Mouse (Mus musculus) limb, embryonic 12.5 days (tissue): Measurements from ENCODE around the gene Dnajc21. TPM values are rescaled to one million over a fixed set of nuclear protein-coding genes. Genes with fewer than 3 reads are reported as not detected.

Source experiments
- ATAC-seq: fragments of 200-750 bp; cut with Nextera tagmentation; 2 replicates; pipeline ENCODE4 v1.8.0; 2017; ENCODE audit warnings: low read depth, moderate TSS enrichment; ENCODE audit not compliant: insufficient number of reproducible peaks, insufficient read depth, low FRiP score, low TSS enrichment
- H3K27ac ChIP-seq: fragments of 300-500 bp; sonication (generic); 2 replicates; pipeline ENCODE4 v1.5.1; 2016; ENCODE audit warnings: mild to moderate bottlenecking, moderate library complexity
- H3K27me3 ChIP-seq: fragments of 300-500 bp; sonication (generic); 2 replicates; pipeline ENCODE4 v1.6.1; 2016; ENCODE audit warnings: mild to moderate bottlenecking, moderate library complexity
- H3K36me3 ChIP-seq: fragments of 300-500 bp; sonication (generic); 2 replicates; pipeline ENCODE4 v1.6.1; 2016; ENCODE audit warnings: mild to moderate bottlenecking, moderate library complexity
- H3K4me1 ChIP-seq: fragments of 300-500 bp; sonication (generic); replicated peaks from 2 replicates; pipeline ENCODE4 v1.6.1; 2016
- H3K4me2 ChIP-seq: fragments of 300-500 bp; sonication (generic); 2 replicates; pipeline ENCODE4 v1.6.1; 2016; ENCODE audit warnings: mild to moderate bottlenecking, moderate library complexity
- H3K4me3 ChIP-seq: fragments of 300-500 bp; sonication (generic); replicated peaks from 2 replicates; pipeline ENCODE4 v1.5.1; 2016; ENCODE audit warnings: mild to moderate bottlenecking
- H3K9ac ChIP-seq: fragments of 300-500 bp; sonication (generic); replicated peaks from 2 replicates; pipeline ENCODE4 v1.6.1; 2016; ENCODE audit warnings: mild to moderate bottlenecking, moderate library complexity
- H3K9me3 ChIP-seq: fragments of 300-500 bp; sonication (generic); 2 replicates; pipeline ENCODE4 v1.6.1; 2016; ENCODE audit warnings: mild to moderate bottlenecking, moderate library complexity
- WGBS: fragments of 180-500 bp; shearing (Covaris S2); methylation state at CpG from one replicate; pipeline ENCODE4 v1.1.7; 2016; 5-methylcytosine and 5-hydroxymethylcytosine counted together
- polyA plus RNA-seq: library from polyadenylated mRNA; unstranded; fragments of >200 nt; fragmentation: Nextera tagmentation; extraction: Ambion mirVana; gene quantifications from 2 replicates; pipeline ENCODE4 v1.2.1, GENCODE M21; 2016

The Dnajc21 gene
- polyA plus RNA-seq, 1 experiment from 2014 or later: 17.2 TPM

DNA sequence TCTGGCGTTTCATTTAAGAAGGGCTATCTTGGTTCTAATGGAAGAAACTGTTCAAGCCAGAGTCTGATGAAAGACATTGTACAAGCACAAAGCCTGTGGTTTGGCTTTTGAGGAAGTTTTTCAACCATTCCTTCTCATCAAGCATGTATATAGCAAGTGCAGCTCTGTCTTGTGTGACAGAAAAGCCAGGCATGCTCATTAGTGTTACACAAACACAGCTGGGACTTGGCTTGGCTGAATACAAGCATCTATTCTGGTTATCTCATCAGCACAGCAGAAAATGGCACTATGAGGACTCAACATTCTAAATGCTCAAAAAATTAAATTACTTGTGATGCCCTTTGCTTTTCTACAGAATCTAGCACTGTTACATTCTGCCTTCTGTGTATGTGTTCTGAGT lies 33.4 kb downstream of the Dnajc21 start:
- no peak for ATAC-seq
- Histone ChIP-seq H3K4me1 (no peaks in the 10 kb centered on the region), H3K27ac (no peak overlapping the region), H3K9me3 (0 out of 2 replicates have a peak, but pooled peaks cover 3% of the 10 kb centered on the region), H3K4me3 (no peak overlapping the region), H3K4me2 (no peak overlapping the region), H3K9ac (no peak overlapping the region), H3K27me3 (no peaks in the 10 kb centered on the region), H3K36me3 (no peaks in the 10 kb centered on the region; the same call in 1 of the 2 replicates)
- 83% methylated on average over 1 of the region's 1 CpGs for WGBS

DNA sequence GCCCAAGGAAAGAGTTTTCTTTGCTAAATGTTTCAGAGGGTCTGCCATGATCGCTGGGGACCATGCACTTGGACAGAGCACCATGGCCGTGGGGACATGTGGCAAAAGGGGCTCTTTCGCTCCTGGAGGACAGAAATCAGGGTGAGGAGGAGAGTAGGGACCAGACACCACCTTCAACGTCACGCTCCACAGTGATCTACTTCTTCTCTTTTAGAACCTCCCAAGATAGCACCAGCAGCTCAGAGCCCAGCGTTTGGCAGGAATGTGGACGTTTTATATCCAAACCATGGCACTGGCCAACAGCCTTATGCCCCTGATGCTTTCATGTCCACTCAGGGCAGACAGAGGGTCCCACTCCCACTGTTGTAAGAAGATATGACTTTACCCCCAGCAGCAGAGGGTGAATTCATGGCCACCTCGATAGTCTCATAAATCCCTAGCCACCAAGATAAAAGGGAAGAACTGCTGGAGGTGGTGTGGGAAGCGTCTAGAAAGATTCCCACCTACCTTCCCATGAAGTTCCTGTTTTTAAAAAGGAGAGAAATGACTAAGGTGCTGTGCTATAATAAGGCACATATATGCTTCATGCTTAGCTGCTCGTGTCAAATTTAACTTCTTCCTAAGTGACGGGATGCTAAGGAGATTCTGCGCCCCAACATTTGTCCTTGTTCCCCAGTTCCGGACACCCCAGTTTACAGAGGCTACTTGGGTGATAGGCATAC lies 43.6 kb downstream of the Dnajc21 start:
- Histone ChIP-seq H3K27ac (no peak overlapping the region), H3K36me3 (no peaks in the 10 kb centered on the region), H3K9me3 (no peaks in the 10 kb centered on the region), H3K4me1 (no peaks in the 10 kb centered on the region), H3K4me2 (no peak overlapping the region), H3K27me3 (no peaks in the 10 kb centered on the region), H3K4me3 (no peak overlapping the region), H3K9ac (no peak overlapping the region)
- WGBS: 87% methylated on average over 13 of the region's 13 CpGs
- no peak for ATAC-seq

DNA sequence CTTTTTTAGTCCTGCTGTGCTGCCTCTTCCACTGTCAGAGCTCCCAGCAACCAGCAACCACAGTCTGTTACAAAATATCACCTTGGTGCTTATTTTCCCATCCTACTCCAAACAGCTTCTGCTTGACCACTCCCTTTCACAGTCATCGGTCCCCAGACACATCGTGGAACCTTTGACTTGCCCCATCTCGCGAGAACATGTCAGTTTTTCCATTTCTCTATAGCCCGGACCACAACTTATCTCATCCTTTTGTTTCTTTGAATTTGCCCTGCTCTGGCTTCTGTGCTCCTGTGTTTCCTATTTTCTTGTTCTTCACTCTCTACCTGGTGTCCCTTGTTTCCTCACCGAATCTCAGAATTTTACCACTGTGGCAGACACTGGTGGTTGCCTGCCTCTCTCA lies 44.2 kb downstream of the Dnajc21 start:
- no peak overlapping the region for H3K27ac ChIP-seq
- no peak overlapping the region for H3K4me3 ChIP-seq
- no peaks in the 10 kb centered on the region for H3K9me3 ChIP-seq
- WGBS: 92% methylated on average over 6 of the region's 6 CpGs
- no peaks in the 10 kb centered on the region for H3K36me3 ChIP-seq
- no peak overlapping the region for H3K9ac ChIP-seq
- ATAC-seq: no peak
- H3K4me2 ChIP-seq: no peak overlapping the region
- no peaks in the 10 kb centered on the region for H3K27me3 ChIP-seq
- no peaks in the 10 kb centered on the region for H3K4me1 ChIP-seq

DNA sequence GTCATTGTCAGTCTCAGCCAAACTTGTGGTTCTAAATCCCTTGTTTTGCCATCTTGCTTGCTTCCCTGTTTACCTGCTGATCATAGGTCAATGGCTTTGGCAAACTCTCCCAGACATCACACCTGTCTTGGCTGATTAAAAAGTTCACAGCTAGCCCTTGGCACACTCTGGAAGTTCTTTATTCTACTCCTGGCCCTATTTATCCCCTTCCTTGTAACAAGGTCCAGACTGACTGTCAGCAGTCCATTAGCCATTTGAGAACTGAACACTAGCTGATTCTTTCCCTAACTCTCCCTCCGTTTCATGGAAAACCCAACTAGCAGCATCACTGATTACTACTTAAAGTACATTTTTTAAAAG lies 48.6 kb downstream of the Dnajc21 start:
- Histone ChIP-seq H3K4me1 (no peaks in the 10 kb centered on the region), H3K36me3 (no peaks in the 10 kb centered on the region), H3K27ac (no peak overlapping the region), H3K4me3 (no peak overlapping the region), H3K27me3 (no peaks in the 10 kb centered on the region), H3K9ac (no peak overlapping the region), H3K4me2 (no peak overlapping the region), H3K9me3 (no peaks in the 10 kb centered on the region)
- no peak for ATAC-seq
- WGBS: 86% methylated on average over 1 of the region's 1 CpGs

DNA sequence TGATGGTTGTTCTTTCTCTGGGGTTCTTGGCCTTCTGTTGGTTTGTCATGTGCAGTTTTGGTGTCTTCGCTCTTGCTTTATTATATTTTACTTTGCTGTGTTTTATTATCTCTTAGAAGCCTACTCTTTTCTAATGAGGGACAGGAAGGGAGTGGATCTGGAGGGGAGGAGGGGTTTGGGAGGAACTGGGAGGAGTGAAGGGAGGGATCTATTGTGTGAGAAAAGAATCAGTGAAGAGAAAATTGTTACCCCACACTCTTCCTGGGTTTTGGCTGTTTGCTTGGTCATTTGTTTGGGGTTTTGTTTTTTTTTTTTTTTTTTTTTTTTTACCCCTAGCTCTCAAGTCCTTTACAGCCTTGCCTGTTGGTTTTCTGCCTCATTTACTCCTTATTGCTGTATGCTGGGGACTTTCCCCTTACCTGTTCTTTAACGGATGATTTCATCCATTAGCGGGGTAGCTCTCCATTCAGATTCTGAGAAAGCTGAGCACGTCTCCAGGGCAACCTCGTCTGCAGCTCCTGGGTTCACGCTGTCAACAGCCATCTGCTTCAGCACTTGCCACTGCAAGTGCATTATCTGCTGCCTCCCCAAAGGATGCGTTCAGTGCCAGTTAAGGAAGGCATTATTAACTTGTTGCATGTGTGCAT lies 49.1 kb downstream of the Dnajc21 start:
- Histone ChIP-seq H3K27ac (no peak overlapping the region), H3K4me2 (no peak overlapping the region), H3K36me3 (no peaks in the 10 kb centered on the region), H3K4me3 (no peak overlapping the region), H3K9me3 (no peaks in the 10 kb centered on the region), H3K4me1 (no peaks in the 10 kb centered on the region), H3K9ac (no peak overlapping the region), H3K27me3 (no peaks in the 10 kb centered on the region)
- ATAC-seq: no peak
- 37% methylated on average over 7 of the region's 7 CpGs for WGBS

DNA sequence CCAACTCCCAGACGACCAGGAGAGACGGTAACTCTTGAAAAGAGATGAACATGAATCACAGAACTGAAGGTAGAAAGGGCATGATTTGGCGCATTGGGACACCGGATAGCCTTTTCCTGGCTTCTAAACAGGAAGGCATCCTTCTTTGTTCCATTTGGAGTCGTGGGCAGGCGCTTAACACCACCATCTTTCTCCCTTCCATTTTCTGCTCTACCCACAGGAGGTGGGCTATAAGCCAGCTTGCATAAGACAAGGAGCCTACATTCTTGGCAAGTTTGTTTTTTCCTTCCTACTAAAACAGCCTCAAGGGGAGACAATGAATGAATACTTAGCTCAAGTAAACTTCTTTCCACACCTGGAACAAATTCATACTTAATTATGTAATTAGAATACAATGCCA lies 56.7 kb downstream of the Dnajc21 start:
- H3K27ac ChIP-seq: no peak overlapping the region
- H3K4me2 ChIP-seq: no peak overlapping the region
- H3K36me3 ChIP-seq: no peaks in the 10 kb centered on the region
- no peaks in the 10 kb centered on the region for H3K4me1 ChIP-seq
- no peak for ATAC-seq
- H3K9me3 ChIP-seq: no peaks in the 10 kb centered on the region
- H3K4me3 ChIP-seq: no peak overlapping the region
- no peaks in the 10 kb centered on the region for H3K27me3 ChIP-seq
- 92% methylated on average over 6 of the region's 6 CpGs for WGBS
- no peak overlapping the region for H3K9ac ChIP-seq

DNA sequence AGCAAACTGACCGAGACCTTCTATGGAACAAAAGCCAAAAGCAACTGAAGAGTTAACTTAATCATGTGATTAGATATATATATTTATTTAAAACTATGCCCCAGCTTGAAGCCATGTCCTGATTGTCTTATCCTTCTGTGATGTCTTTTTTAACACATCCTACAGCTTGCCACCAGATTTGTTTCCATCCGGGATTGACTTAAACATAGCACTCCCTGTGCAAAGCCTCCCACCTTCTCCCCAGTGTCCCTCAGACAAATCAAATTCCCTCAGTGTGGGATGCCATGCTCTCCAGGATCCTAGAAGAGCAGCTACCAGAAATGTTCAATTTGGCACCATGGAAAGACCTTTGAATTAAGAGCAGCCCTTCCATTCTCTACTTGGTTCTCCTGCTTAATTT lies 59.4 kb downstream of the Dnajc21 start:
- 94% methylated on average over 2 of the region's 2 CpGs for WGBS

DNA sequence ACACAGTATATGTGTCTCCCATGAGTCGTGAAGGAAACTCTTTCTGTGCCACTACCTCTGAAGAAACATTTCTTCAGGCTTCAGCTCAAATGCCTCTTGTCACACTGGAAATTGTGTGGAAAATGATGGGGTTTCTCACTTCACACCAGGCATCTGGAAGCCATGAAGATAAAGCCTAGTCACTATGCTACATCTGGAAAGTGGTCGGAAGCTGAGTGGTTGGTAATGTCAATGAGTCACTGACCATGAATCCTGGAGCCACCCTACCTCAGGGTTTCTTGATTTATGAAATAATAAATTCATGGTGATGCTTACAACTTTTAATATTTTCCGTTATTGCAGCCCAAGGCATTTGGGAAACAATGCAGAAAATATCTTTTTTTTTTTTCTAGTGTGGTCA lies 60.5 kb downstream of the Dnajc21 start:
- Histone ChIP-seq H3K27ac (no peak overlapping the region), H3K9ac (no peak overlapping the region), H3K4me2 (no peak overlapping the region), H3K4me1 (no peaks in the 10 kb centered on the region), H3K27me3 (no peaks in the 10 kb centered on the region), H3K4me3 (no peak overlapping the region), H3K36me3 (no peaks in the 10 kb centered on the region), H3K9me3 (no peaks in the 10 kb centered on the region)
- no peak for ATAC-seq
- 77% methylated on average over 3 of the region's 3 CpGs for WGBS

More for the DNA sequence above, 59.4 kb downstream of the Dnajc21 start:
- no peak for ATAC-seq
- H3K27me3 ChIP-seq: no peaks in the 10 kb centered on the region
- no peaks in the 10 kb centered on the region for H3K4me1 ChIP-seq
- no peak overlapping the region for H3K4me2 ChIP-seq
- H3K36me3 ChIP-seq: no peaks in the 10 kb centered on the region
- H3K4me3 ChIP-seq: no peak overlapping the region
- no peaks in the 10 kb centered on the region for H3K9me3 ChIP-seq
- no peak overlapping the region for H3K27ac ChIP-seq
- no peak overlapping the region for H3K9ac ChIP-seq

DNA sequence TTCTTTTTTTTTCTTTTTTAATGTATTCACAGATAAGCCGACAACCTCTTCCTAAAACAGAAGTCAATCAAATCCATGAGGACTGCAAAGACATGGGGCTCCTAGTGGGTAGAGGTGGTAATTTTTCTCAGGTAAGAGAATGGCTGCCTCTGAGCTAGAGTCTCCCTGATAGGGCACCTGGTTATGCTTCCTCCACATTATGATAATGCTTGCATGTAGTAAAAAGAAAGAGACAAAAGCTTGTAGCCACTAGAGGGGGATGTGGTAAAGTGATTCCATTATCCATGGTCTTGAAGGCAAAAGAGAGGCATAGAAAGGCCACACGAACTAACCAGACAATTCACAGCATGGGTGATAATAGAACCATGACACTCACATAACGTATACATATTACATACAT lies 69.9 kb downstream of the Dnajc21 start:
- Histone ChIP-seq H3K4me2 (no peak overlapping the region), H3K27me3 (no peaks in the 10 kb centered on the region), H3K9me3 (no peaks in the 10 kb centered on the region), H3K4me3 (no peak overlapping the region), H3K9ac (no peak overlapping the region), H3K27ac (no peak overlapping the region), H3K4me1 (no peaks in the 10 kb centered on the region), H3K36me3 (no peaks in the 10 kb centered on the region)
- 79% methylated on average over 3 of the region's 3 CpGs for WGBS
- no peak for ATAC-seq

DNA sequence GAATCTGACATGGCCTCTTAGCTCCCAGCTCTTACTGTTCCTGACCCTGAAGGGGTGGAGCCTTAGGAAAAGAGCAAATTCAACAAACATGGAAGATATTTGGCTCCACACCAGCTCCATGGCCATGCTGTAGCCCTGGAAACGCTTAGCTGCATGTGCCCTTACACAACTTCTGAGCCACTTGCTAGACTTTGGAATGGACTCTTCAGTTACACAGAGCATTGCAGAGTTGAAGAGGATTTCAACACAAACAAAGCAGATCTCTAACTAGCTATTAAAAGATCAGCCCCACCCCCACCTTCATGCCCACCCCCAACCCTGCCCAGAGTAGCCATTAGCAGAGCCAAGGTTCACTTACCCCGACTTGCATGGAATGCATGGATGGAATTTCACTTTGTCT lies 70.5 kb downstream of the Dnajc21 start:
- Histone ChIP-seq H3K27ac (no peak overlapping the region), H3K4me3 (no peak overlapping the region), H3K27me3 (no peaks in the 10 kb centered on the region), H3K4me1 (no peaks in the 10 kb centered on the region), H3K9ac (no peak overlapping the region), H3K9me3 (no peaks in the 10 kb centered on the region), H3K4me2 (no peak overlapping the region), H3K36me3 (no peaks in the 10 kb centered on the region)
- 78% methylated on average over 2 of the region's 2 CpGs for WGBS
- ATAC-seq: no peak
